Mouse (Mus musculus): ENCODE data around the gene Pcsk6. TPM values are rescaled to one million over a fixed set of nuclear protein-coding genes. Genes with fewer than 3 reads are reported as not detected.

Gene Pcsk6
- polyA plus RNA-seq, 1 experiment: 0.12 TPM

DNA sequence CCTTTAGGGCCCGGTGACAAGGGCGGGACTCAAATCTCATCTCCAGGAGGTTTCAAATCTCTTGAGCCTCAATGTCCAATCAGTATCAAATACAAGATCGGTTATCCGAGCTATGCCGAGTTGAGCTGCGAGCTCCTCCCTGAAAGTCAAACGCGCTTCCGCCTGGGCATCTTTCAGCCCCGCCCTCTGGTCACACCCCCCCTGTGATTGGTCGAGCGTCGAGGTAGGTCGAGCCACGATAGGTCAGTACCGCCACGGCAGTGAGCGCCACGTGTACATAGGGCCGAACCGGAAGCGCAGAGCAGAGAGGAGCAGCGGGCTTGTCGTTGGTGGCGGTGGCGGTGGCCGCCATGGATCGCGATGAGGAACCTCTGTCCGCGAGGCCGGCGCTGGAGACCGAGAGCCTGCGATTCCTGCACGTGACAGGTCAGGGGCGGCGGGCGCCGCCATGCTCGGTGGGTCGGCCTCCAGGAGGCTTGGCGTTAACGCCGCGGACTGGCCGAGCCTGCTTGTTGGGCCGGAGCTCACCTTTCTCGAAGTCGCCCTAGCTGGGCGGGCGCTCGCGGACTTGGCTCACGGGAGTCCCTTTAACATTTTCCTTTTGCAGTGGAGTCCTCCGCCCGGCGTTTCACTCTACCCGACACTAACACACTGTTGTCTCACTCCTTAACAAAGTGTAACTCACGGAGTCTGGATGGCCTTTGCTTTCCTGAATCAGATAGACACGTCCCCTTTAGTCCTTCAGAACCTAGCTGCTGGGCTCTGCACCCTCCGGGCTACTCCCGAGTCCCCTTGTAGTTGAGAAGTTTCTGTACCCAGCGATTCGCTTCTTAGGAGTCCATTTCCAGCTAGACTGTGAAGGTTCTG lies 218.1 kb downstream of the Pcsk6 start, which contains the start of gene Selenos:
Gene Selenos (plus strand): TSS at position 286 of the 867 bp plus-strand sequence.
- peaks cover 26% of the 10 kb centered on the region for H3K4me1 ChIP-seq (ENCODE audit: control insufficient read depth)

DNA sequence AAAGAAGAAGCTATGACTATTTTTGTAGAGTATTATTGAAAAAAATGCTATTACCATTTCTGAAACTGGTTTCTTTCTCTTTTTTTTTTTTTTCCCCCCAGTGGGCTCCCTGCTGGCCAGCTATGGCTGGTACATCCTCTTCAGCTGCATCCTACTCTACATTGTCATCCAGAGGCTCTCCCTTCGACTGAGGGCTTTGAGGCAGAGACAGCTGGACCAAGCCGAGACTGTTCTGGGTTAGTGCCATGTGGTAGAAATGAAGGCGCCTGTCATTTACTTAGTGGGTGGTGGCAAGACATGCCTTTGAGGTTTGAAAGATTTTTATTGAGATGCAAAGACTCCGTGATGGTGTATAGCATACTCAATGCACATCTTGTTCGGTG lies 218.7 kb downstream of the Pcsk6 start:
- Histone ChIP-seq H3K36me3 (ENCODE audit: control insufficient read depth) (peaks cover 55% of the 10 kb centered on the region), H3K27me3 (ENCODE audit: control insufficient read depth) (no peaks in the 10 kb centered on the region), H3K4me3 (replicated peaks) (peak overlapping the region; percentile 71), H3K9me3 (ENCODE audit: control insufficient read depth, low read length) (no peaks in the 10 kb centered on the region), H3K4me1 (ENCODE audit: control insufficient read depth) (peaks cover 26% of the 10 kb centered on the region)
- no peak for TF ChIP-seq TAL1 (IDR thresholded peaks at IDR 0.05; ENCODE audit: low read length)

More for the DNA sequence above, 218.1 kb downstream of the Pcsk6 start, which contains the start of gene Selenos:
- Histone ChIP-seq H3K4me3 (replicated peaks) (peak within 1 kb of the TSS; percentile 71), H3K9me3 (ENCODE audit: control insufficient read depth, low read length) (no peaks in the 10 kb centered on the region), H3K27me3 (ENCODE audit: control insufficient read depth) (no peaks in the 10 kb centered on the region), H3K36me3 (ENCODE audit: control insufficient read depth) (peaks cover 55% of the 10 kb centered on the region)
- TF ChIP-seq TAL1 (IDR thresholded peaks at IDR 0.05; ENCODE audit: low read length) (no peak), GATA1 (IDR thresholded peaks at IDR 0.05; ENCODE audit: low read length) (no peak)

DNA sequence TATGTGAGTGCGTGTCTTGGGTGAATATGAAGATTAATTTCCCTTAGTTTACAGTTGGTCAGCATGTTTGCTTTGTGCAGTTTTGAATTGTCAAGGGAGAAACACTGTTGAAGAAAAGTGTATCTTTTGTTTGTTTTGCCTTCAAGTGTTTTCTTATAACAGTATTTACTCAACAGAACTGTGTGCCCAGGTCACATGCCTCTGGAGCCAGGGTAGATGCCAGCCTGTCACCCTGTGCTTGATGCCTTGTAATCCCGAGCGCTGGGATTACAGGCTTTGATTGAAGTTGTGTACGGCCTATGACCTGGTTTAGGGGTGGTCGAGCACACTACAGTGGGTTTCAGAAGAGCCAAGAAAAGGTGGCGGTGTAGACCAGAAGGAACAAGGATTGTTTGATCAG lies 222.2 kb downstream of the Pcsk6 start:
- peaks cover 22% of the 10 kb centered on the region for H3K4me1 ChIP-seq (ENCODE audit: control insufficient read depth)
- H3K4me3 ChIP-seq (replicated peaks): no peak overlapping the region
- no peaks in the 10 kb centered on the region for H3K9me3 ChIP-seq (ENCODE audit: control insufficient read depth, low read length)
- TF ChIP-seq TAL1 (IDR thresholded peaks at IDR 0.05; ENCODE audit: low read length): no peak
- no peak for TF ChIP-seq GATA1 (IDR thresholded peaks at IDR 0.05; ENCODE audit: low read length)
- peaks cover 63% of the 10 kb centered on the region for H3K36me3 ChIP-seq (ENCODE audit: control insufficient read depth)
- H3K27me3 ChIP-seq (ENCODE audit: control insufficient read depth): no peaks in the 10 kb centered on the region

DNA sequence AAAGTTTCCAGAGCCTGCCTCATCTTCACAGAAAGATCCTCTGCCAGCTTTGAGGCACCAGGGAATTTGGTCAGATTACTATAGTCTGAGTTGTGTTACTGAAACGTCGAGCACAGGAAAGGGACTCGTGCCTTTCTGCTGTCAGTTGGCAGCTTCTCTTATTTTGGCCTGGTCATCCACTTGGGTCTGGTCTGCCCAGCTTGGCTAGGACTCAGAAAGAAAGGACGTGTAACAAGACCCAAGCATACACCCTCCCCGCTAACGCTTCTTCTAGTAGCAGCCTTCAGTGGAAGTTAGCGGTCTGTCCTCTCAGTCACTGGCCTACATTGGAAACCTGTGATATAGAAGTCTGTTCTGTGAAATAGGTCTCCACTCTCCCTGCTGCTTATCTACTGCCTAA lies 223.0 kb downstream of the Pcsk6 start:
- H3K27me3 ChIP-seq (ENCODE audit: control insufficient read depth): no peaks in the 10 kb centered on the region
- H3K4me3 ChIP-seq (replicated peaks): no peak overlapping the region
- no peak for TF ChIP-seq TAL1 (IDR thresholded peaks at IDR 0.05; ENCODE audit: low read length)
- TF ChIP-seq GATA1 (IDR thresholded peaks at IDR 0.05; ENCODE audit: low read length): no peak
- H3K36me3 ChIP-seq (ENCODE audit: control insufficient read depth): peaks cover 69% of the 10 kb centered on the region
- peaks cover 16% of the 10 kb centered on the region for H3K4me1 ChIP-seq (ENCODE audit: control insufficient read depth)
- no peaks in the 10 kb centered on the region for H3K9me3 ChIP-seq (ENCODE audit: control insufficient read depth, low read length)

DNA sequence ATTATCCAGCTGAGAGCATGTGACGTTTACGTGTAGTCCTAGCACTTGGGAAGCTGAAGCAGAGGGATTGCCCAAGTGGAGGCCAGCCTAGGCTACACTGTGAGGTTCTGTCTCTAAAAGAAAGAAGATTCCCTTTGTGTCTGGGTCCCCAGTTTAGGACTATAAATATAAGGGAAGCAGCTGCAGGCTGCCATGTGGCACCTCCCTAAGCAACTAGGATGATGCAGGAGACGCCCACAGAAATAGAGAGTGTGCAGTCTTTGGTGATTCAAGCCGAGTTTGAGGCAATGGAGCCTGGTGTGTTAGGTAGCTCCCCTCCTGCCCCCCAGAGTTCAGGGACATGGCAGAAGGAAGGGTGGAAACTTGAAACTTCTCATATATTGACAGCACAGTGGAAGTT lies 226.1 kb downstream of the Pcsk6 start:
- Histone ChIP-seq H3K4me1 (ENCODE audit: control insufficient read depth) (no peaks in the 10 kb centered on the region), H3K4me3 (replicated peaks) (no peak overlapping the region), H3K27me3 (ENCODE audit: control insufficient read depth) (no peaks in the 10 kb centered on the region), H3K36me3 (ENCODE audit: control insufficient read depth) (peaks cover 83% of the 10 kb centered on the region), H3K9me3 (ENCODE audit: control insufficient read depth, low read length) (no peaks in the 10 kb centered on the region)
- TF ChIP-seq GATA1 (IDR thresholded peaks at IDR 0.05; ENCODE audit: low read length) (no peak), TAL1 (IDR thresholded peaks at IDR 0.05; ENCODE audit: low read length) (no peak)

DNA sequence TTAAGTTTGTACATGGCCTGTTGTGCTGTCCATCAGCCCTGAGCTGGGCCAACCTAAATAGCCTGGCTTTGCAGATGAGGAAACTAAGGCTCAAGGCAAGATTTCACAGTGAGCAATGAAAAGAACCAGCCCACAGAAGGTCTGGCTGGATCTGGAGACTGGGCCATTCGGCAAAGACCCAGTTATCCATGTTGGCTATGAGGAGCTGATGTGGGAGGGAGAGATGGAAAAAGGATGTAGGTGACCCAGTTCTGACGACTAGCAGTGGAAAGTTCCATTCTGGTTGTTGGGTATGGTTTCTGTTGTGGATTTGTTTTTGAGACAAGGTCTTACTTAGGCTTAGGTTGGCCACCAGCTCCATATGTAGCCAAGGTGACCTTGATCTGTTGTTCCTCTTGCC lies 226.5 kb downstream of the Pcsk6 start:
- Histone ChIP-seq H3K9me3 (ENCODE audit: control insufficient read depth, low read length) (no peaks in the 10 kb centered on the region), H3K27me3 (ENCODE audit: control insufficient read depth) (no peaks in the 10 kb centered on the region)
- no peak for TF ChIP-seq TAL1 (IDR thresholded peaks at IDR 0.05; ENCODE audit: low read length)
- no peak for TF ChIP-seq GATA1 (IDR thresholded peaks at IDR 0.05; ENCODE audit: low read length)

DNA sequence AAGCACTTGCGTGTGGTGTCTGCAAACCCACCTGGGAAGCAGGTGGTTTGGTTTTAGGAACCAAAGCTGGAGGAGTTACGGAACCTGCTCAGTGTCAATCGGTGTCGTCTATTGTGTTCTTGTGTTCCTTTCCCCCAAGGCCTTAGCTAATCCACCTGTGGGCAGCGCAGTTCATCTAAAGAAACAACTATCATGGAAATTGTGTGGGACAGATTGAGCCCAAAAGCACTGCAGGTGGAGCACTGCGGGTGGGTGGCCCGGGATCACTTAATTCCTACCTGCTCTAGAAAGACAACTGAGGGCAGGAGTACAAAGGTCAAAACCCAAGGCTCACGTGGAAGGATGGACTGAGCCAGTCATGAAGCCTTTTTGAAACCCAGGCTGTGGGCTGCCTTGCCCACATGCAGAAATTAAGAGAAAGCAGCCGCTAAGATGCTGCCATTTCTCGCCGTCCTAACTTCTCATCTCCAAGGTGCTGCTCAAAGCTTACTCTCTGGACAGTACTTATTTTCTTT lies 229.2 kb downstream of the Pcsk6 start:
- Histone ChIP-seq H3K27me3 (ENCODE audit: control insufficient read depth) (no peaks in the 10 kb centered on the region), H3K9me3 (ENCODE audit: control insufficient read depth, low read length) (no peaks in the 10 kb centered on the region), H3K36me3 (ENCODE audit: control insufficient read depth) (peaks cover 56% of the 10 kb centered on the region), H3K4me1 (ENCODE audit: control insufficient read depth) (no peaks in the 10 kb centered on the region), H3K4me3 (replicated peaks) (no peak overlapping the region)
- TF ChIP-seq TAL1 (IDR thresholded peaks at IDR 0.05; ENCODE audit: low read length): no peak
- TF ChIP-seq GATA1 (IDR thresholded peaks at IDR 0.05; ENCODE audit: low read length): no peak

More for the DNA sequence above, 226.5 kb downstream of the Pcsk6 start:
- no peaks in the 10 kb centered on the region for H3K4me1 ChIP-seq (ENCODE audit: control insufficient read depth)
- H3K36me3 ChIP-seq (ENCODE audit: control insufficient read depth): peaks cover 80% of the 10 kb centered on the region
- no peak overlapping the region for H3K4me3 ChIP-seq (replicated peaks)

DNA sequence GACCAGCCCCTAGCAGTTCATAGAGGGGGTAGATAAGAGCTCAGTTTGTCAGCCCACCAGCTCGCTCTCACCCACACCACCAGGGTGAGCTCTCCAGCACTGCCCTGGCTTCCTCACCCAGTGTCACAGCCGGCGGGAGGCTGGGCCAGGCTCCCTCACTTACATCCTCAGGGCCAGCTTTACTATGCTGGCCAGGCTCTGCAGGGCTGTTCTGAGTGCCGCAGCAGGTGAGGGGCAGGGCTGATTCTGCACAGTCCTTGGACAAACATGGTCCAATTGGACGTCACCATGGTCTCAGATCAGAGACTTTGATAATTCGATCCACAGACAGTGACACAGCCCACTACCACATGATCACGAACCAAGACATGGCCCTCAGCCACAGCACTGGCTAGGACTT lies 230.0 kb downstream of the Pcsk6 start:
- no peak for TF ChIP-seq GATA1 (IDR thresholded peaks at IDR 0.05; ENCODE audit: low read length)
- no peak for TF ChIP-seq TAL1 (IDR thresholded peaks at IDR 0.05; ENCODE audit: low read length)
- no peaks in the 10 kb centered on the region for H3K9me3 ChIP-seq (ENCODE audit: control insufficient read depth, low read length)
- H3K36me3 ChIP-seq (ENCODE audit: control insufficient read depth): peaks cover 50% of the 10 kb centered on the region
- H3K4me3 ChIP-seq (replicated peaks): no peak overlapping the region
- no peaks in the 10 kb centered on the region for H3K27me3 ChIP-seq (ENCODE audit: control insufficient read depth)
- H3K4me1 ChIP-seq (ENCODE audit: control insufficient read depth): no peaks in the 10 kb centered on the region

DNA sequence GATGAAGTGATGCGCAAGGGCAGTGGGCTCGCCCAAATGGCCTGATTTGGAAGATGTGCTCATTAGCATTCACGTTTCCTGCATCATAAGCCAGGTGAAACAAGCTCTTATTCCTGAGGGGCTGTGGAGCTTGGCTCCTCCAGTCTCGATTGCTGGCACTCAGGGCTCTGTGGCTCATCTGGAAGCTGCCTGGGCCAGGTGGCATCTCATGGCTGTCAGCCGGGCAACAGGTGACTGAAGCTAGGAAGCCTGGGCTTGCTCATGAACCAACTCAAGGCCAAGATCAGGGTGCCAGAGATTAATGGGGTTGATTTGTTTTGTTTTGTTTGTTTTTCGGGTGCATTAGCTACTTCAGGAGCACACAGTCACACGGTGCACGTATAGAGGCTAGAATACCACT lies 231.1 kb downstream of the Pcsk6 start:
- H3K27me3 ChIP-seq (ENCODE audit: control insufficient read depth): no peaks in the 10 kb centered on the region
- no peaks in the 10 kb centered on the region for H3K9me3 ChIP-seq (ENCODE audit: control insufficient read depth, low read length)

More for the DNA sequence above, 231.1 kb downstream of the Pcsk6 start:
- Histone ChIP-seq H3K4me1 (ENCODE audit: control insufficient read depth) (no peaks in the 10 kb centered on the region), H3K4me3 (replicated peaks) (no peak overlapping the region), H3K36me3 (ENCODE audit: control insufficient read depth) (peaks cover 39% of the 10 kb centered on the region)
- TF ChIP-seq TAL1 (IDR thresholded peaks at IDR 0.05; ENCODE audit: low read length) (no peak), GATA1 (IDR thresholded peaks at IDR 0.05; ENCODE audit: low read length) (no peak)
